ENCODE assay signal across 11 mouse cellular contexts in the genomic region with DNA sequence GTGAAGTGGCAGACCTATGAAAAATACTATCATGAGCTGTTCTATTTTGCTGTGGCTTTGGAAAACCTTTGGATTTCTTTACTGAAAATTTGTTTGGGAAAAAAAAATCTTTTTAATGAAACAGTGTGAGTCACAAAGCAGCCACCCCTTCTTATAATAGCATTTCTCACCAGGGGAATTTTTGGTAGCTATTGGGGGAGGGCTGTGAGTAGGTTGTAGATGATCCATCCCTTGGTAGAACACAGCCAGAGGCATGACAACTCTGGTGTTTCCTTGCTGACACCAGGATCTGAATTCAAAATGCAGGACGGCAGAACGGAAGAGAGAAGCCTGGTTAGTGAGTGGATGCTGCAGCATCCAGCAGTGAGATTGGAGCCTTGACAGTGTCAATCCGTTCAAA.
"Had no signal": no experiment of that assay in that cellular context is flagged by ENCODE, and none has a peak within 500 bp of the region (broad histone marks: within the 10 kb centered on the region; RNA-seq: fewer than 3 reads in every experiment).

No protein-coding gene starts in this region.

- ATAC-seq: liver, embryonic 12.5 days had no signal

- DNase-seq: kidney, adult 11 months; kidney, adult 9 months; kidney, postnatal 36 days; layer of hippocampus, postnatal 36 days; lung, embryonic 14.5 days; lung, postnatal 10 days; lung, postnatal 4 days; midbrain, embryonic 14.5 days; right cerebral cortex, postnatal 14 days; thymus, postnatal 36 days had no signal
